Mouse (Mus musculus) left cerebral cortex, postnatal 4 days (tissue): ENCODE measurements around the gene Cdh19. TPM values are rescaled to one million over a fixed set of nuclear protein-coding genes. Genes with fewer than 3 reads are reported as not detected.

Experiments used
- DNase-seq: peaks from one replicate; pipeline ENCODE4 v3.0.0-alpha.2; 2022
- intact Hi-C: fragments of 180-260 bp; cut with DNase I; formaldehyde crosslinking; loops from one replicate; pipeline ENCODE4 v1.15.1; 2025
- total RNA-seq, 2 experiments: library from RNA; stranded (reverse); gene quantifications; 2 replicates each; pipeline ENCODE4 v1.2.3; 2021

Cdh19 gene
- total RNA-seq = under 1 TPM; 0.22 to 0.42 TPM

- intact Hi-C loops = no loop called here
- no peak for DNase-seq
These were observed at the start of gene Cdh19 for GRCm38 (mm10) chr1:110977484-110977883. TSS of gene Cdh19 (minus strand) at chr1:110977584.

DNA sequence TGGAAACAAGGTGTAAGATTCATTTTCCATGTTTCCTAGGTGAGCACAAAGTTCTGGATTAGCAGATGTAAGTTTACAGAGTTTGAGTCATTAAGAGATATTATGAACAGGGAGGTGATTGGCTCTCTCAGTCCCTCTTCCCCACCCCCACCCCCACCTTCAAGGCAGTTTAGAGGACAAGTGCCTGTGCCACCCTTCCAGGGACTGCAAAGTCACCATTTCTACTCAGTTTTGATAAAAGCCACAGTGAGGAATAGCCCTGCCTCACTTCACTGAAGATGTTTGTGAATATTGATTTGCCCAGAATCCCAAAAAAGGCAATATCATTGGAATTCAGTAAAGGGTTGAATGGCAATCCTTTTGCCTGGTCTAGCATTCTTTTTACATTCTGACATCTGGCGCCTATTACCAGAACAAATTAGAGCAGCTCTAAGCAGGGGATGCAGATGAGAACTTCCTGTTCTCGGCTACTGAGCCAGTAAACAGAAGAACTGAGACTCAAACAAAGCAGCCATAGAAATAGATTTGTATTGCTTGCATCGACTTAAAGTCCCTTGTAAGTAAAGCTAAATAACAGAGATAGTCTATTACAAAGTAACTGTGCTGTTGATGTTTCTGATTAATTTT lies 43.2 kb upstream of the Cdh19 start:
- DNase-seq = no peak
- intact Hi-C loops = no loop called here

DNA sequence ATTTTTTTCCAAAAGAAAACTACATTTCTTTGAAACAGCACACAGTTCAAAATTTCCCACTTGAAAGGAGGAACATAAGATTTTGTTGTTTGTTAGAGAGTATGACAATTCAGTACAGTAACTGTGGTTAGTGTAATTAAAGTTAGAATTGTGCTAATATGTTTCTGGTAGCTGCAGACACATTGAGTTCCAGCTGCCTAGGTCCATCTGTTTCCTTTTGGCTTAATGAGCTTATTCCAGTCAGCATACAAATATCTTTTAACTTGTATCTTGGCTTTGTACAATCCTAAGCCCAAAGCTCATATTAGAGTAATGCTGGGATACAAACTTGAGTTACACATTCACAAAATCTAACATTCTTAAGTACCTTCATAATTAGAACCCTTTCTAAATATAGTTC lies 40.3 kb upstream of the Cdh19 start:
- intact Hi-C loops = no loop called here
- no peak for DNase-seq

GRCm38 (mm10) chr1:110989824-110990223 lies 12.4 kb upstream of the Cdh19 start:
- no peak for DNase-seq
- intact Hi-C loops = no loop called here

- DNase-seq = no peak
- intact Hi-C loops = no loop called here
These were observed 8.2 kb downstream of the Cdh19 start for GRCm38 (mm10) chr1:110969201-110969600.

- no peak for DNase-seq
- intact Hi-C loops = no loop called here
These were observed 67.6 kb downstream of the Cdh19 start for GRCm38 (mm10) chr1:110909752-110910151.

DNA sequence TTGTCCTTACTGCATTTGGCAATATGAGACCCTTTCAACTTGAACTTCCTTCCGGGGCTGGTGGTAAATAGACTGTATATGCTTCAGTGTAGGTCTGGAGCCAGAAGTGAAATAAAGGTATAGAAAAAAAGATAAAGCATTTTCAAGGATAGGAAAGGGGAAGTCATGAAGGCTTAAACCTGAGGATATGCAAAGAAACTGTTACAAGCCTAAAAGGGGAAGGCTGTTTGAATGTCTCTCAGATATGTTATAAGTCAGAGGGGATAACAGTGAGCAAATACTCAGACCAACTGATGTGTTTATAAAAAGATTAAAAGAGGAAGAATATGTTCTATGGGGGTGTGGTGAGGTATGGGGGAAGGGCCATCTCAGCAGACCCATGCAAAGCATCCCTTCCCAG lies 68.2 kb downstream of the Cdh19 start:
- no peak for DNase-seq
- intact Hi-C loops = no loop called here

- no peak for DNase-seq
- intact Hi-C loops = no loop called here
These were observed 73.1 kb downstream of the Cdh19 start for GRCm38 (mm10) chr1:110904266-110904665.
